Mouse (Mus musculus) kidney, adult 9 months (tissue): ENCODE measurements around the gene Sidt2.

Experiments
- DNase-seq: peaks from one replicate; pipeline ENCODE4 v3.0.0; 2022

Sidt2 gene

GRCm38 (mm10) chr9:45946182-45946871 lies 8.7 kb downstream of the Sidt2 start:
- DNase-seq = no peak

DNA sequence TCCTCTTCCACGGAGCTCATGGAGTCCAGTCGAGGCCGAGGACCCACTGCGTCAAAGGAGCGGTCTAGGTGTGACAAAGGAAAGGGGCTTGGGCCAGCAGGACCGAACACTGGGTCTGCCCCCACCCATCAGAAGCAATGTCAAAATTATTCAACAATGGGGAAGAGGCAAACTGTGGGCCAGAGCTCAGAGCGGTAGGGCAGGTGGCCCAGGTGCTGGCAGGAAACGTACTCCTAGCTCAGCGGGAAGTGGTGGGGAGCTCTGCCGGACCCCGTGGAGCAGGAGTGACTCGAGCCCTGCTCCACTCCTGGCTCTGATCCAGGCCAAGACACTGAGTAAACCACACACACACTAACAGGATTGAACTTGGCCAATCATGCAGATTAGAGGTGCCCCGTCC lies 9.3 kb downstream of the Sidt2 start:
- DNase-seq = no peak

GRCm38 (mm10) chr9:45944506-45945400 lies 10.3 kb downstream of the Sidt2 start:
- DNase-seq = no peak

- DNase-seq = no peak
Observed at GRCm38 (mm10) chr9:45943628-45944505, 11.2 kb downstream of the Sidt2 start.

- DNase-seq = no peak
Observed at GRCm38 (mm10) chr9:45942916-45943315, 12.1 kb downstream of the Sidt2 start.

DNA sequence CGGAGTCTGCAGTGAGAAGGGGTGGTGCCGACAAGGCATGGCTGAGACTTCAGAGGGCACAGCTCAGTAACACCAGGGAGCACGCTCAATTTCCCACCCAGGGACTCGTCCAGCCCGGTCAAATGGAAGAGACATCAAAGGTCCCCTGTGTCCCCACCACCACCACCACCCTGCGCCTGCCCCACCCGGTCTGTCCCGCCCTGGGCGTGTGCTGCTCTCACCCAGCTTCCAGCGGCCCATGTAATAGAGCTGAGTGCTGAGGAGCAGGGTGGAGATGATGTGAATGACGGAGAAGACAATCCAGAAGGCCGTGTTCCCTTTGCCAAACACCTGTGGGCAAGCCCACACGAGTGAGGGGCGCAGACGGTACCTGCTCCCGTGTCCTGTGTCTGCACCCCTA lies 12.6 kb downstream of the Sidt2 start:
- DNase-seq = no peak

- no peak for DNase-seq
Observed at GRCm38 (mm10) chr9:45941329-45941888, 13.6 kb downstream of the Sidt2 start.

GRCm38 (mm10) chr9:45939794-45940193 lies 15.3 kb downstream of the Sidt2 start:
- DNase-seq = no peak

DNA sequence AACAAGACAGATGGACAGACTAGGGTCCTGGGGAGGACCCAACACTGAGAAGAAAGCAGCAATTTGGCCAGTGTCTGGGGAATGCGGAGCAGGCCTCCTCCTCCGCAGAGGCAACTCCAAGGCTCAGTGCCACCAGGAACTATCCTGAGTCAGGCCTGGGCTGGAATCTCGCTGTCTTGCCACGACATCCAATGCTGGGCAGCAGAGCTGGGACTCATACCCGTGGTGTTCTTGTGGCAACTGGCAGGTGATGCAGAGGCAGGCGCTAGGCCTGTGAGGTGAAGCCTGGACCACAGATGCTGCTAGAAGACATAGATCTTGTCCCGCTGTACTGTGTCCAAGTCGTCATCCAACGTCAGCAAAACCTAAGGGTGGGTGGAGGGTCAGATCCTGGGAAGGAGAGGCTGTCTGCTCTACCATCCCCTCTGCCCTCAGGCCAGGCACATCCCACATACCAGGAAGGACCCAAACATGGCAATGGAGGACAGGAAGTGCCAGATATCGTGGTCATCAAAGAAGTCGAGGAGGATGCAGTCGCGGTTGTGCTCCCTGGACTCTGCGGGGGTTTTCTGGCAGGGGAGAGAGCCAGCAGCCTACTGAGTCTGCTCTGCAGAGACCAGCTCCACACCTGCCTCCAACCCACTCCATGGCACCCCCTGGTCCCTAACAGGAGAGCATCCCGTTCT lies 16.0 kb downstream of the Sidt2 start:
- no peak for DNase-seq

DNA sequence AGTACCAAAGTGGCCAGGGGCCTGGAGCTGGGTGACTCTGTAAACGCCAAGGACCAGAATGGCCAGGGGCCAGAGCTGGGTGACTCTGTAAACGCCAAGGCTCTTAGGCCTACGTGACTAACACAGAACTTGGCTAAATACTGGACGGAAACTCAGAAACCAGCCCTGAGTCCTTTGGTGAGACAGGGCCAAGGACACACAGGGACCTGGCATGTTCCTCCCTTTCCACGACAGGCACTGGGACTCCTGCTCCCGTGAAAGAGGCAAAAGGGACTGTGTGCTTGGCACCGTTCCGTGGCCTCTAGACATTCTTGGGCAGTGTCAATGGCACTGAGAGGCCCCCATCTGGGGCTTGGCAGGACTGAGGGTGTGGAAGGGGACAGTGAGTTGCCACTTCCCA lies 17.0 kb downstream of the Sidt2 start:
- peak; percentile 47 for DNase-seq

DNA sequence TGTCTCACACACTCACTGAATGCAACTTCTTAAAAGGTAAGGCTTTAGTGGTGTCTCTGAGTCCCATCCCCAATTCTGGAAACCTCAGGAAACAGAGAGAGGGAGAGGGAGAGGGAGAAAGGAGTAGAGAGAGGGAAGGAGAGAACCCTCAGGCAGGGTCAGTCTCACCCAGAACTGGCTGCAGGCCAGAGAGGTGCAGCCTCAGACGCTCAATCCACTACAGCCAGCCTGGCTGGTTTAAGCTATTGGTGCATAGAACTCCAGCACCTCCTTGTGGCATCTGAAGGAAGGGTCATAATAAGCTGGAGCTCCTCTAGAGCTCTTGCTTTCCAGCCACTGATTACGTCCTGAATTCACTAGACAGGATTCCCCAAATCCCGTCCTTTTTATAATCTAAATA lies 18.2 kb downstream of the Sidt2 start:
- peak; percentile 89 for DNase-seq

- DNase-seq = no peak
Observed at GRCm38 (mm10) chr9:45935628-45936210, 19.3 kb downstream of the Sidt2 start, which contains the start of gene Tagln. Gene Tagln, minus strand, starts transcription at chr9:45936058.

- DNase-seq = peak; percentile 58
Observed at GRCm38 (mm10) chr9:45932571-45933415, 22.3 kb downstream of the Sidt2 start.

- DNase-seq = peak; percentile 42
Observed at GRCm38 (mm10) chr9:45931958-45932357, 23.1 kb downstream of the Sidt2 start.

GRCm38 (mm10) chr9:45929285-45929684 lies 25.8 kb downstream of the Sidt2 start:
- no peak for DNase-seq

- DNase-seq = no peak
Observed at GRCm38 (mm10) chr9:45919895-45920294, 35.2 kb downstream of the Sidt2 start.

GRCm38 (mm10) chr9:45917041-45917934 lies 37.8 kb downstream of the Sidt2 start:
- peak; percentile 73 for DNase-seq

GRCm38 (mm10) chr9:45915659-45916058 lies 39.4 kb downstream of the Sidt2 start:
- no peak for DNase-seq

- peak; percentile 68 for DNase-seq
Observed at GRCm38 (mm10) chr9:45911673-45912072, 43.4 kb downstream of the Sidt2 start.

DNA sequence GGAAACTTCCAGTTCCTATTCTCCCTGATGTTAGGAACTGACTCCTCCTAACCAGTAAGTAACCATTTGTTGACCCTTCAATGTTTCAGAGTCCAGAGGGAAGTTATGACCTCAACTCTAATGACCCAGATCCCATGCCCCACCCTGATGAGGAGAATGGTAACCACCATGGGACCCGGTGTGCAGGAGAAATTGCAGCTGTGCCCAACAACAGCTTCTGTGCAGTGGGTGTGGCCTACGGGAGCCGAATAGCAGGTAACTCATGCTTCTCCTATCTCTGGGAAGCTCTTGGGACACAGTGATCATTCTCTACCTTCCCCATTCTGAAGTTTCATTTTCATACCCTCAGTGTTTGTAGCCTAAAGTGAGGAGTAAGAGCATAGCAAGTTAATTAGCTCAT lies 44.1 kb downstream of the Sidt2 start:
- DNase-seq = no peak
